Mouse (Mus musculus): ENCODE results near the gene Fam240a. TPM values are rescaled to one million over a fixed set of nuclear protein-coding genes. Genes with fewer than 3 reads are reported as not detected.
A peak's percentile ranks its signal among the peaks of the same experiment; 100 is the strongest.

The Fam240a gene
- total and polyA plus RNA-seq, 2 experiments from 2014 or later = not detected

- WGBS = 68% methylated on average over 12 of the region's 12 CpGs
- Histone ChIP-seq H3K36me3 (ENCODE audit: insufficient read depth, low read length) (no peaks in the 10 kb centered on the region), H3K4me2 (ENCODE audit: low read depth, low read length, poor library complexity, severe bottlenecking) (no peak overlapping the region), H3K4me1 (ENCODE audit: insufficient read depth, low read length) (0 out of 2 replicates have a peak, but pooled peaks cover 3% of the 10 kb centered on the region), H3K27me3 (ENCODE audit: insufficient read depth, low read length) (no peaks in the 10 kb centered on the region), H3K4me3 (ENCODE audit: low read depth, low read length) (no peak overlapping the region), H3K9me3 (ENCODE audit: low read length) (no peaks in the 10 kb centered on the region), H3K27ac (ENCODE audit: low read depth, low read length) (no peak overlapping the region), H3K9ac (replicated peaks; ENCODE audit: low read length, poor library complexity, severe bottlenecking) (no peak overlapping the region)
- DNase-seq (ENCODE audit: low spot score) (no peak), ATAC-seq (ENCODE audit: low FRiP score) (no peak)
- no peak for TF ChIP-seq CTCF (IDR thresholded peaks at IDR 0.05)
Measured at GRCm38 (mm10) chr9:110937506-110938490, 21.1 kb upstream of the Fam240a start.

GRCm38 (mm10) chr9:110935941-110936340 lies 19.3 kb upstream of the Fam240a start:
- no peaks in the 10 kb centered on the region for H3K36me3 ChIP-seq (ENCODE audit: insufficient read depth, low read length)
- no peak overlapping the region for H3K4me3 ChIP-seq (ENCODE audit: low read depth, low read length)
- no peak for ATAC-seq (ENCODE audit: low FRiP score)
- no peak overlapping the region for H3K27ac ChIP-seq (ENCODE audit: low read depth, low read length)
- DNase-seq (ENCODE audit: low spot score) = no peak
- no peak for TF ChIP-seq CTCF (IDR thresholded peaks at IDR 0.05)
- H3K9ac ChIP-seq (replicated peaks; ENCODE audit: low read length, poor library complexity, severe bottlenecking) = no peak overlapping the region
- H3K9me3 ChIP-seq (ENCODE audit: low read length) = no peaks in the 10 kb centered on the region
- no peaks in the 10 kb centered on the region for H3K27me3 ChIP-seq (ENCODE audit: insufficient read depth, low read length)
- 0 out of 2 replicates have a peak, but pooled peaks cover 3% of the 10 kb centered on the region for H3K4me1 ChIP-seq (ENCODE audit: insufficient read depth, low read length)
- no peak overlapping the region for H3K4me2 ChIP-seq (ENCODE audit: low read depth, low read length, poor library complexity, severe bottlenecking)
- WGBS = 81% methylated on average over 7 of the region's 7 CpGs

GRCm38 (mm10) chr9:110933850-110934437 lies 17.3 kb upstream of the Fam240a start:
- Histone ChIP-seq H3K9me3 (ENCODE audit: low read length) (no peaks in the 10 kb centered on the region), H3K27me3 (ENCODE audit: insufficient read depth, low read length) (no peaks in the 10 kb centered on the region), H3K36me3 (ENCODE audit: insufficient read depth, low read length) (no peaks in the 10 kb centered on the region), H3K27ac (ENCODE audit: low read depth, low read length) (peak overlapping the region; percentile 51), H3K4me2 (ENCODE audit: low read depth, low read length, poor library complexity, severe bottlenecking) (no peak overlapping the region), H3K4me3 (ENCODE audit: low read depth, low read length) (no peak overlapping the region), H3K9ac (replicated peaks; ENCODE audit: low read length, poor library complexity, severe bottlenecking) (no peak overlapping the region), H3K4me1 (ENCODE audit: insufficient read depth, low read length) (0 out of 2 replicates have a peak, but pooled peaks cover 3% of the 10 kb centered on the region)
- DNase-seq (ENCODE audit: low spot score) = peak; percentile 83
- peak; percentile 78 for ATAC-seq (ENCODE audit: low FRiP score)
- WGBS = 53% methylated on average over 12 of the region's 12 CpGs
- TF ChIP-seq CTCF (IDR thresholded peaks at IDR 0.05) = no peak

GRCm38 (mm10) chr9:110931573-110931972 lies 14.9 kb upstream of the Fam240a start:
- WGBS = 61% methylated on average over 6 of the region's 6 CpGs
- no peak for ATAC-seq (ENCODE audit: low FRiP score)

GRCm38 (mm10) chr9:110922759-110923158 lies 6.1 kb upstream of the Fam240a start:
- no peak overlapping the region for H3K9ac ChIP-seq (replicated peaks; ENCODE audit: low read length, poor library complexity, severe bottlenecking)
- DNase-seq (ENCODE audit: low spot score) (peak; percentile 86), ATAC-seq (ENCODE audit: low FRiP score) (no peak)
- no peak overlapping the region for H3K4me2 ChIP-seq (ENCODE audit: low read depth, low read length, poor library complexity, severe bottlenecking)
- H3K27ac ChIP-seq (ENCODE audit: low read depth, low read length) = no peak overlapping the region
- no peak overlapping the region for H3K4me3 ChIP-seq (ENCODE audit: low read depth, low read length)
- TF ChIP-seq CTCF (IDR thresholded peaks at IDR 0.05) = peak; percentile 92
- no peaks in the 10 kb centered on the region for H3K4me1 ChIP-seq (ENCODE audit: insufficient read depth, low read length)
- no peaks in the 10 kb centered on the region for H3K27me3 ChIP-seq (ENCODE audit: insufficient read depth, low read length)
- H3K9me3 ChIP-seq (ENCODE audit: low read length) = no peaks in the 10 kb centered on the region
- H3K36me3 ChIP-seq (ENCODE audit: insufficient read depth, low read length) = no peaks in the 10 kb centered on the region
- 23% methylated on average over 7 of the region's 7 CpGs for WGBS

More at GRCm38 (mm10) chr9:110931573-110931972, 14.9 kb upstream of the Fam240a start:
- H3K4me3 ChIP-seq (ENCODE audit: low read depth, low read length) = no peak overlapping the region
- H3K4me1 ChIP-seq (ENCODE audit: insufficient read depth, low read length) = 0 out of 2 replicates have a peak, but pooled peaks cover 3% of the 10 kb centered on the region
- no peaks in the 10 kb centered on the region for H3K27me3 ChIP-seq (ENCODE audit: insufficient read depth, low read length)
- DNase-seq (ENCODE audit: low spot score) = peak; percentile 41
- no peak overlapping the region for H3K27ac ChIP-seq (ENCODE audit: low read depth, low read length)
- H3K9me3 ChIP-seq (ENCODE audit: low read length) = no peaks in the 10 kb centered on the region
- no peaks in the 10 kb centered on the region for H3K36me3 ChIP-seq (ENCODE audit: insufficient read depth, low read length)
- no peak overlapping the region for H3K4me2 ChIP-seq (ENCODE audit: low read depth, low read length, poor library complexity, severe bottlenecking)
- no peak for TF ChIP-seq CTCF (IDR thresholded peaks at IDR 0.05)
- H3K9ac ChIP-seq (replicated peaks; ENCODE audit: low read length, poor library complexity, severe bottlenecking) = no peak overlapping the region
